Mouse (Mus musculus): ENCODE results near the gene Scrn3.

Gene Scrn3

DNA sequence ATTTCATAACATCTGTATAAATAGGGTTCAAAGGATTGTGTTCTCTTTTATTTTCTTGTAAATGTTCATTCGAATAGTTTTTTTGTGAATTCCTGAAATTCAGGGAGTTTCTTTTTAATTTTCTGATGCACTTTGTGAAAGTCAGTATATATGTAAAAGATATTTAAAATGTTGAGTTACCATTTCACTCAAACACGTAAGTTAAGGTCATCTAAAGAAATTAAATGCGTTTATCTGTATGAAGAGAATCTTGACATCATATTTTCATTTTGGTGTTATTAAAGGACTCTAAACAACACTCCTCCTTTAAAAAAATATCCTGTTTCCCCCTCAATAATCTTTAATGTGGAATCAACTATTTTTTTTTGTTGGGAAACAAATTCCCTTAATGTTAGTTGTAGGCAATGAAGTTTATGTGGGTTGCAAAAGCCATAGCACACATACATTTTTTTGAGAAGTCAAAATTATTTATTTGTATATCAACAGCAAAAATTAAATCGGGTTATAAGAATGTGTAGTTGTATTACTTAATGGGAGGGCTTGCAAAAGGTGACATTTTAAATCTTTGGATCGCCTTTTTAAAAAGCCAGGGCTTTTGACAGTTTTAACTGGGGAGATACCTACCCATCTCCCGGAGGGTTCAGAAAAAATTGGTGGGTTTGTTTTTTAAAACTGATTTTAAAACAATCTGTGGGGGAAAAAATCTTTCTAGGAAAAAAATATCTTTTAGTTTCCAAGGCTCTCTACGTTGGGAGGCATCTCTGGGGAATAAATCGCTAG, 37.0 kb upstream of the Scrn3 start:
- no peak for DNase-seq (ENCODE audit: low spot score)

DNA sequence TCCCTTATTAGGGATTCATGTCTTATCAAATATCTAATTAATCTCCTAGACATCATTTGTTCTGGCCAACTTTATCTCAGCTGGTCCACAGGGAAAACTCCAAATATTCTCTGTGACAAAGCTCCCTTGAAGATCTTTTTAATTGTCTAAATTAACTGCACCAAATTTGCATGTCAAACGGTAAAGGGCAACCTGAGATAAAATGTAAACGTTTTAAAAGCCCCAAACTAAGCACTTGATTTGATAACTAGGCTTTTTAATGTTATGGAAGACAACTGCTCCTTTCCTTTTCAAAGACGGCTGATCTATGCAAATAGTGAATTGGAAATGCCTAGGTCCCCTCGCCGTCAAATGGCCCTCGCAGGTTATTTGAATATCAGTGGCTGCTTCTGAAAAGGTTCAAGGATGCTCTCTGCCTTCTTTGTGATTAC, 36.2 kb upstream of the Scrn3 start:
- DNase-seq (ENCODE audit: low spot score) = no peak

DNA sequence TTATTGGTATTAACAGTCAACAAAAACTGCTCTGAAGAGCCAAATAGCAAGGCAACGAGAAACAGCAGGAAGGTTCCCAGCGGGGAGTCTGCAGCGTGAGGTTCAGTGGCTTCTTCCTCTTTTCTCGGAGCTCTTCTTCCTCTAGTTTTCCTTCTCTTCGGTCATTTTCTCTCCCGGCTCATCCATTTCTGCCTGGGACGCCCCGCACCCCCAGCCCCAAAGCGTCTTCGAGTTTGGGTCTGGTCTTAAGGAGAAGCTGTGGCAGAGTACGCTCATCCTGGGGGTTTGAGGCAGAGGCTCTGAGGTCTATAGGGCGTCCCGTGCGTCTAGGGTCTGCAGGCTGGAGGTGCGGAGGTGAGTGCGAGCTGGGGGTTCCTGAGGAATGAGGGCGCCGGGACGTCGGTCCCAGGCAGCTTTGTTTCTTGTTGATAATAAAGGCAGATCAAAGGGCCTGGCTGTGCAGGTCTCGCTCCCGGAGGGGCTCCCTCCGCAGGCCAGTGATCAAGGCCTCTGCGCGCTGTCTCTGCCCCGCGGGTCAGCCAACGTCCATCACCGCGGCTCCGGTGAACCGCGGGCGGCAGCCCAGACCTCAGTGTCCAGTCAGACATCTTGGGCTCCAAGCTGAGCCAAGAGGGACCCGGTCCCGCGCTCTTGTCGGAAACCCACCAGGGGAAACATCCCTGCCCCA, 35.2 kb upstream of the Scrn3 start:
- DNase-seq (ENCODE audit: low spot score) = no peak

DNA sequence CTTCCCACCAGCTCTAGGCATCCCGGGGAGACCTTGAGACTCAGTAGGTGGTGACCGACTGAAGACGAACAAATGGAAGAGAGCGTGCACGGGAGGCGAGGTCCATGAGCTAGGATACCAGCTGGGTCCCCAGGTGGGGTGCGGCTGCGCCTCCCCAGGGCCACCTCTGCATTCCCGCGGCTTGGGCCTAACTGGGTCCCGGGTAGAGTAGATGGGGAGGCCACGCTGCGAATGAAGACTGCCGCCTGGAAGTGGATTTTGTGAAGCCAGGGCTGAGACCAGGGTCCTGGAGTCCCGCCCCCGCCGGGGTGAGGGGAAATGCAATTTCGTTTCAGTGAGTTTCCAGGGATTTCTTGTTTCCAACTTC, 34.7 kb upstream of the Scrn3 start:
- no peak for DNase-seq (ENCODE audit: low spot score)

DNA sequence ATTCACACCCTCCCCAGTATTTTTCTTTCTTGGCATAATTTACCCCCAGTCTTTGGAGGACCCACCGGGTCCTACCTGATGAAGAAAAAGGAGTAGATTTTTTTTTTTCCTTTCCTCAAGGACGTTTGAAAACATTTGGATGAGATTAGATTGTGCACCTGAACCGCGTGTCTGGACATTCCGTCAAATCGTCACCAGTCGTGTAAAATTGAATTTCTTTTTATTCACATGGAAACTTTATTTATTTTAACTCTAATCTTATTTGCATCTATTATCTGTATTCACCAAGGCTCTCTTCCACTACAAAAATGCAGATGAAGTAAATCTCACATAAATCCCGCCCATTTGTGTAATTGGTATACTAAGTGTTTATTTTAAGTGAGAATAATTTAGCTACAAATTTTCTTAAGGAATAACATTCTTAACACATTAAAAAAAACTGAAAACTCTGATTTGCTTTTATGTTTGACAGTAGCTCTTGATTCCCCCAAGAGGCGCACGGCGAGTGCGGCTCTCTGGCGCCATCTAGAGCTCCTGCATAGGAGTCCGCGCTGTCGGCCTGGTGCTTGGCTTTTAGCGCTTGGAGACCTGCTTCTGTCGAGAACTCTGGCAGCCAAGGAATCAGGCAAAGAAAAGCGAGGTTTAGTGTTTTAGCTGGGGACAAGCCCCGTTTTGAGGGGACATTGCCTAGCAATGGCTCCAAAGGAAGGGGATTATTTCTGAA, 34.1 kb upstream of the Scrn3 start:
- peak; percentile 94 for DNase-seq (ENCODE audit: low spot score)

DNA sequence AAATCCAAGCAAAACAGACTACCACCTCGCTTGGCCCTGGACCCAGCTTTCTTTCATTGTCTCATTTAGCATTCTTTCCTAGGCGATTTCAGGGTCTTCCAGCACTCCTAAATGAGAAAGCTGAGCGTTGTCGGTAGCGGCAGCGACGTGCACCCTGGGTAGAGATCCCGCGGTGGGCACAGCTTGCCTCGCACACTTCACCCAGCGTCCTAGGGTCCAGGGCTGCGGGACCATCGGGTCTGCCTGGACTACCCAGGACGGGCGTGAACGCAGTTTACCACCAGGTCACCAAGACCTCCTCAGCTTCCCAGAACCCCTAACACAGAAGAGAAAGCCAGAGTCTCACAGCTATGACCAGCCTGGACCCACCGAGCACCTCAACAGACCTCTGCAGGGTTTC, 33.5 kb upstream of the Scrn3 start:
- DNase-seq (ENCODE audit: low spot score) = no peak

DNA sequence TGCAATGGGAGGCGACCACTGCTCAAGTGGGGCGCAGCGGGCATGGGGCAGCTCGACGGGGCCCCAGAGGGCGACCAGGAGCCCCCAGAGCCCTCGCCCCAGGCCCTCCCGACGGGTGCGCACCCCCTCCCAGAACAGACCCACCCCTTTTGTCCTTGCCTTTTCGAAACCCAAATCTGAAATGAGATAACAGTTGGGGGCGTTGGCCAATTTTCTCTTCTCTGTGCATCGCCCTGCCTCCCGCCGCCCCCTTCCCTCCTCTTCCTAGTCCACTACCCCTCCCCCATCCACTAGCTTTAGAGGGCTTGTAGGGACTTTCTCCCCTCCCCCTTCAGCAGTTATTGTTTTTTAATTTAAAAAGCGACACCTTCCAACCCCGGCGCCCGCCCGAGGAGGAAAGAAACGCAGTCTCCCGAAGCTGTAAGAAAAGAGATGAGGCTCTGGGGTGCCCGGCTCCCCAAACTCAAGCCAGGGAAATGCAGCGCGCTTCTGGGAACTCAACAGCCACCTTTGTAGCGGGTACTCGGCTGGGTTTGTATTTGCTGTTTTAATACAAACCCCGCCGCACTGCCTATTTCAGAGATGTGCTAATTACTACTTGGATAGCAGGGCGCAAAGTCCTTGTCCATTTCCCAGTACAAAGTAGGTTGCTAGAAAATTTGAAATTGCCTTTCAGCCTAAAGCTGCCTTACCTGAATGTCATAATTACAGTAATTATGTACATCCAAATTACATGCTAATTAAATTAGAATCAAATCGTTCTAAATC, 32.9 kb upstream of the Scrn3 start:
- DNase-seq (ENCODE audit: low spot score) = no peak

DNA sequence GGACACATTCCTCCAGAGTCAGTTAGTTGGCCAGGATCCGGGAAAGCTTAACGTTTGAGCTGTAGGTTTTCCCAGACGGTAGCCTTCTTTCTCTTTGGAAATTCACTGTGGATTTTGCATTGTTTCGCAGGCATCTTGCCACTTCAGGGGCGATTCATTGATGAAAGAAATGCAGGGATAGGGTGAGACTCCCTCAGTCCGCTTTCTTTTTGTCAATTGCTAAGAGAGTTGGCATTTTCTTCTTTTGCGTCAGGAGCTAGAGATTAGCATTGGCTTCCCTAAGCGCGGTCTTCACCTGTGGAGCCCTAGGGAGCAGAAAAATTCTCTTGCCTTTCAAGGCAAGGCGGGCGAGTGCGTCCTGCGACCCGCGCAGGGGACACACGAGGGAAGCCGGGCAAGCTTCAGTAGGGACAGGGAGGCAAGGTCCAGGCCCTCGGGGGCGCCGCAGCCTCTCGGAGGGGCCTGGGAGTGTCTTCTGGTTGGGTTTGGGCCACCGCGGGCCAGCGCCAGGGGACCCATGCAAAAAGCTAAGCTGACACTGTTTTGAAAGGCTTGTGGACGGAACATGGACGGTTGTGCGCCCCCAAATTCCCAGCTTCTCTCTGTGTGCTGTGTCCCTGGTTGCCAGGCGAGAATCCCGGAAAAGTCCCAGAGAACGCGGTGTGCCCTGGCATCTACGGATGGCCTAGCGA, 31.9 kb upstream of the Scrn3 start:
- DNase-seq (ENCODE audit: low spot score) = no peak

DNA sequence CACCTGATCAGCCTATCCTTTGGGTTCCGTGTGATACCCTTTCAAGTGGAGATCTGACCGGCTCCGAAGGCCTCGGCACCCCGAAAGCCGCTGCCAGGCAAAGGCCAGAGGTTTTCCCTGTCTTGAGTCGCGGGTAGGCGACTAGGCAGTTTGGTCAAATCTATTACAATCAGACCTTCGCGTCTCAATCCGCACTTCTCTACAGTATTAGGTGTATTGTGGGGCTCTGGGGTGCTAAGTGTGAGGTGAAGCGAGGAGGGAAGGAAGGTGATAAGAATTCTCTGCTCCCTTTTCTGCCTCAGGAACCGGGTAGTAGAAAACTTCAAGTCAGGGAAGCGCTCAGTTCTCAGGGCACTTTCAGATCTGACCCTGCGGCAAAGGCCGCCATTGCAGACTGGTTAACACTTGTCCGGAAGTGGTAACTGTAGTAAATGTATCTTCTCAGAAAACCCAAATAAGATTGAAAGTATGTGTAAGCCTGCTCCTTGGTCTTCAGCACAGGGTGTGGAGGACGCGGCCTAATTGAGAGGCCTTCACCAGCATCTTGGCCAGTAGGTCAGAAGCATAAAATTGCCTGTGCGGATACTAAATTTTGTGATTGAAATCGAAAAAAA, 31.2 kb upstream of the Scrn3 start:
- DNase-seq (ENCODE audit: low spot score) = no peak

DNA sequence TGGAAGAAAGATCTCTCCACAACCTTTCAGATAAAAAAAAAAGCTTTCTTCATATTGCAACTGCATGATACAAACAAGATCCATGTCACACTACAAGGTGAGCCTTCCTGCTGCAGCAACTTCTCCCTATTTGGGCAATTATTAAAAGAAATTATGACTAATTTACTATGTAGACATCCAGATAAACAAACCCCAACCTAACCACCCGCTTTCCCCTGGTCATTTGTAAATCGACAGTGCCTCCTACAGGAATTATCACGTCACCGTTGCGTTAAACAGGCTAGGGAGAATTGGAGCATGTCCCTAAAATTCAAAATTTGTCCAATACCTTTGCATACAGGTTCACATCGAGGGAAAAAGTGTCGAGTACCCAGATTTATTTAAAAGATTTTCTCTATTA, 30.7 kb upstream of the Scrn3 start:
- DNase-seq (ENCODE audit: low spot score) = peak; percentile 53

DNA sequence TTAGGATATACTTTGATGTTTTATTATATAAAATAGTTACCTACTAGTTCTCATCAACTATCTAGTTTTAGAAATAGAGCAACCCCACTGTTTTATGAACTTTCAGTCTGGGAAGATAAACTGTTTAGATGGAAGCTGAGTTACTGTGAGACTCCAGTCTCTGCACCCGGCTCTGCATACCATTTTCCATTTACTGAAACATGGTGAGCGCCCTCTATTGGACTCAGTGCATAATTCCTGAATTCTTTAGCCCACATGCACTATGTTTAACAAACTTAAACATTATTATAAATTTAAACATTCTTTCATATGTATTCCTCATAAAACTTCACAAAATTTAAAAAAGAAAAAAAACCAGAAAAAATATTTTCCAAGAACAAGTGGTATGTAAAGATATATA, 26.8 kb upstream of the Scrn3 start:
- peak; percentile 65 for DNase-seq (ENCODE audit: low spot score)

DNA sequence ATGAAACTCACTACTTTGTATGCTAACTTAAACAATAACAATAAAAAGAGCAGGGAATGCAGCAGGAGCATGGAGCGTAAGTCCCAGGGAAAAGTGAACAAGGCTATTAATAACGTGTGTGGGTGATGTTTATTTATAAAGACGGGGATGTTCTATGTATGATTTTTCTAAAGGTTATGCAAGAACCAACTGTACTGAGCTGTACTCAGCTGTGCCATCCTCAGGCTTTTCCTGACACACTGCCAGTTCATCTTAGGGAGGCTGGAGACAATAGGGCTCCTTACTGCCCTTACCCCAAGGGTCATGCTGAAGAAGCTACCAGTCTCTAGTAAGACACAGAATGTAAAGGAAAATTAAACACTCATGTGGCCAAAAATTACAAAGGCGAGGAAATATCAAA, 21.3 kb upstream of the Scrn3 start:
- DNase-seq (ENCODE audit: low spot score) = peak; percentile 70

DNA sequence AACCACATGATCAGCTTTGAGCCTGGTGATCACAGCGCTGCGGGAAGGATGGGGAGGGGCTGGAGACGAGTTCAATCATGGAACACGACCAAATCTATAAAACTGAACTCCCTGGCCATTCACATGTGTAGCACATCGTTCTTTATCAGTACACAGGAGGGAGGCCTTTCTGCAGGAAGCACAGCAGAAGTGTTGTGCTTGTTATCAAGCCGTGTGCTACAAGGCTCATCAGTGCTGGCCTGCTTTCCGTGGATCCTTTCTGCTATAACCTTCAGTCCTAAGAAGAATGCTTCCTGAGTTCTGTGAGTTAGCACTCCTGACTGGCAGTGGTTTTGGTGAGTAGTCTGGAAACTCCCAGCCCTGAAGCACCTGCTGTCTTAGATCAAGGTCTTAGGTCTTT, 17.4 kb upstream of the Scrn3 start:
- no peak for DNase-seq (ENCODE audit: low spot score)

DNA sequence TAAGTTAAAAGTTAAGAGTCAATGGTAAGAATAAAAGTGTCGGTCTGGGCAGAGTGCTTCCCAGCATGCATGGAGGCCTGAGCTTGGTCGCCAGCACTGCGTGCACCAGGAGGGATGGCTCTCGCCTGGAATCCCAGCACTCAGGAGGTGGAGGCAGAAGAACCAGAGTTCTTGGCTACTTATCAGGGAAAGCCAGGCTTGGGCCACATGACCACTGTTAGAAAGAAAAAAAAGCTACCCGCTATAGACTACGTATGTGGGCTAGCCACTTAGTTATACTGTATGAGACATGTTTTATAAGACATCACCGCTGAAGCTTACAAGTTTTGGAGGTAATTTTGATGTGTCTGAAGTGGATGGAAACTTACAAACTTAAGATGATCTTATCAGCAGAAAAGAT, 14.2 kb upstream of the Scrn3 start:
- DNase-seq (ENCODE audit: low spot score) = no peak

DNA sequence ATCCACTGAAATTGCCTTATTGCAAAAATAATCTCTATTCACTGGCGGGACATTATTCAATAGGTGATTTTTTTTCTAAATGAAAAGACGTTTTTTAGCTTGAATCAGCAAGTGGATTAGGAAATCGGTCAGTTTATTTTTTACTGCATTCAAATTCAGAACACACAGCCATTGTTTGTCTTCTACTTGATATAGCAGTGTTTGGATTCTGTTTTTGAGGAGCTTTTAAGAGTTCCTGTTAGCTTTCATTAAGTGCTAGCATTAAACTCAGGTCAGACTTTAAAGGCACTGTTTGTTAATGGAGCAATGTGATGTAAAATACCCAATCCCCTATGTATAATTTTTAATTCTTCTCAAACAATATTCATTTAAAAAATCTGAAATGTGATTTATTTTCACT, 13.6 kb upstream of the Scrn3 start:
- DNase-seq (ENCODE audit: low spot score) = no peak

DNA sequence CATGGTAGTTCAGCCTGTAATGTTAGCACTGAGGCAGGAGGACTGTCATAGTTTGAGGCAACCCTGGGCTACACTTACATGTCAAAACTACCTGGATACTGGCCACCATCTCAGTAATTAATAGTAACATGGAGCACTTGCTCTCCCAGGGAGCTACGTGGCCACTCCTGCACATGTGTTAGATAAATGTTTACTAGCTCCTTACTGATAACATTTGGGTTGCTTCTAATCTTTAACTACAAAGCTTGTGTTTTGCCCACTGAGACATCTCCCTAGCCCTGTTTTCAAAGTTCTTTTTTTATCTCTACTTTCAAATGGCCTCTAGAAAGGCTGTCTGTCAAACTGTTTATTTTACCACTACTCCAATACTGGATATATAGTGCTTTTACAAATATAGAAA, 10.4 kb upstream of the Scrn3 start:
- DNase-seq (ENCODE audit: low spot score) = no peak

DNA sequence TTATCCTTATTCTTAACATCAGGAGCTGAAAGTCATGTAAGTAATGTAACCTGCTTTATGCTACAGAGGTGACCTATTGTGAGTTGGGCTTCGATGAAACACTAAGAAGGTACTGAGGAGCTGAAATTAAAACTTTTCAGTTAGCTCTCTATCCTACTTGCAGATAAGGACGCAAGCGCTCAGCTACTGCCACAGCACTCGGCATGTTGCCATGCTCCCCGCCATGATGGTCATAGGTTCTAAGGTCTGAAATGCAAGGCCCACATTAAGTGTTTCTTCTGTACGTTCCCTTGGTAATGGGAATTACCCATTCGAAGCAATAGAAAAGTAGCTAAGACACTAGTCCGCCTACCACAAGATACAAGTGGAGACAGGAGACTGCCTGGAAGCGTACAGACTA, 9.7 kb upstream of the Scrn3 start:
- DNase-seq (ENCODE audit: low spot score) = no peak

DNA sequence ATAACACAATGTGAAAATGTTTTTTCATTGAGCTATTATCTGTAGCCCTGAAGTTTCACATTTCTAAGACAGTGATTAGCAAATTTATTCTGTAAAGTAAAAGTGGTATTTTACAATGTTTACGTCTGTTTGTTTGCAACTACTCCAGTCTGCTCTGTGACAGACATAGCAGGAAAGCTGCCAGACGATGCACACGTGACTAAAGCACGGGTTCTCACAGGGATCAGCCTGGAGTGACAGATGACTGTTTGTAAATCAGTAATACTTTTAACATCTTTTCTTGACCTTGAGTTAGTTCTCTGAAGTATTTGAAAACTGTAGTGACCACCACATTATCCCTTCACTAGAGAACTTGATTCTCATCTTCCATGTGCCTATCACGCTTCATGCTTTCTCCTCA, 7.9 kb upstream of the Scrn3 start:
- no peak for DNase-seq (ENCODE audit: low spot score)

DNA sequence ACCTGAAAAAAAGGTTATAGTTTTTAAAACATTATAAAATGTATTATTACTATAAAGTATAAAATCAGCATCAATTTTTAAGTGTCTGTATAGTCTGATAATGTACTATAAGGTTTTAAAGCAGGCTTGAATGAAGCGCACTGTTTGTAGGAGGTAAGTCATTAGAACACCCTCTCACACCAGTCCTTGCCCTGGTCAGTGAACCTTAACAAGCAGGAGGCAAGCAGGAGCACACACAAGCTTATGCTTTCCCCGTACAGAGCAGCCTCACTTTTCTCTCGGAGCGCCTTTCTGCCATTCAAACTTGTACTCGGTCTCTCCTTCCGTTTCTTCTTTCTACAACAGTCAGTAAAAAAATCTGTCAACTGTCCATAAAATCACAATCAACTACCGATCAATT, 6.4 kb upstream of the Scrn3 start:
- DNase-seq (ENCODE audit: low spot score) = no peak

DNA sequence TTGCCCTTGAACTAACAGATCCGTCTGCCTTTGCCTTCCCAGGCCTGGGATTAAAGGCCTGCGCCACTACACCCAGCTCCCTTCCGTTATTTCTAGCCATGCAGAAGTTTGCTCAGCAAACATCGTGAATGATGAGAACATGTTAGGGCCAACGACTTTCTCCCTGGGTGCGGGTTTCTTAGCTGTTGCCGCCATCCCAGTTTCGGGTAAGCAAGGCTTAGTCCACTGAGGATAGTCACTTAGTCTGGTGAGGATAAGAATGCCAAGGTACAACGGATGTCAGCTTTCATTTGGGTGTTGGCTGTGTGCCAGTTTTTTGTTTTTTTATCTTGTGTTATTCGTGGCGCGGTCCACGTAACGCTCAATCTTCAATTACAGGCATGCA, 708 bp downstream of the Scrn3 start:
- DNase-seq (ENCODE audit: low spot score) = peak; percentile 60

DNA sequence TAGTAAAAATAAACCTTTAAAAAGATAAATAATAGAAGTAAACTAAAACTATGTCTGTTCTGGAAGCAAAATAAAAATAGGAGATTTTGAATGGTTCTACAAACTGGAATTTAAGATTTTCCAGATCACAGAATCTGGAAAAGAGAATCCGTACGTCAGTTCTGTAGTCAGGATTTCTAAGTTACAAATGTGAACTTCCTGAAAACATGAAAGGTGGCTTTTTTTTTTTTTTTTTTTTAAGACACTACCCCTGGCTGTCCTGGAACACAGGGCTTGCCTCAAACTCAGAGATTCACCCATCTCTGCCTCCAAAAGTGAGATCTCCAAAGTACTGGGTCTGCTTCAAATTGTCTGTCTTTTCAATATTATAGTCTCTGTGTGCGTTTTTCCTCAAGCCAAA, 1.9 kb downstream of the Scrn3 start:
- no peak for DNase-seq (ENCODE audit: low spot score)

DNA sequence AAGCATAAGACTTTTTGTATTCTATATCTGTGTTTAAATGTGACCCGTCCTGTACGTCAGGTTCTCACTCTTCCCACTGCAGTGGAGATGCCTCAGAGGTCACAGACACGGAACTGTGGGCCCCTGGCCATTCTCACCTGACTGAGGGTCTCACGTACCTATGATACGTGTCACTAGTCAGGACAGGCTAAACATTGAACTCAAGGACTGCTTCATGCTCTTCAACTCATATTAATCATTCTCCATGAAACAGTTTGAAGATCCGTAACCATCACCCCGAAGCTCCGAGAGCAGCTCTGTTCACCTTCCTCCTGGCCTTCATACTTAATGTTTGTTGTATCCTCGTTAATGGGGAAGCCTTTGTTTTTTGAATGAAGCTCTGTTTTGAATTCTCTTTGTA, 5.0 kb downstream of the Scrn3 start:
- DNase-seq (ENCODE audit: low spot score) = no peak
